Mouse (Mus musculus) gastrocnemius, adult 18-20 months (tissue): ENCODE measurements around the gene Hao1. TPM values are rescaled to one million over a fixed set of nuclear protein-coding genes. Genes with fewer than 3 reads are reported as not detected.

Experiments
- DNase-seq: peaks from one replicate; pipeline ENCODE4 v3.0.0; 2021; ENCODE audit warnings: low spot score
- total RNA-seq, 2 experiments: library from RNA; stranded (reverse); gene quantifications; 2 replicates each; pipeline ENCODE4 v1.2.3; 2021

Hao1 gene
- total RNA-seq, 2 experiments from 2014 or later, result not detected

- no peak for DNase-seq
These were observed 89.0 kb downstream of the Hao1 start for GRCm38 (mm10) chr2:134465132-134465531.

- DNase-seq, result no peak
These were observed 91.8 kb downstream of the Hao1 start for GRCm38 (mm10) chr2:134462321-134462720.

GRCm38 (mm10) chr2:134460831-134461230 is 93.3 kb downstream of the Hao1 start:
- DNase-seq, result peak; percentile 3

- no peak for DNase-seq
These were observed 98.1 kb downstream of the Hao1 start for GRCm38 (mm10) chr2:134456065-134456505.

DNA sequence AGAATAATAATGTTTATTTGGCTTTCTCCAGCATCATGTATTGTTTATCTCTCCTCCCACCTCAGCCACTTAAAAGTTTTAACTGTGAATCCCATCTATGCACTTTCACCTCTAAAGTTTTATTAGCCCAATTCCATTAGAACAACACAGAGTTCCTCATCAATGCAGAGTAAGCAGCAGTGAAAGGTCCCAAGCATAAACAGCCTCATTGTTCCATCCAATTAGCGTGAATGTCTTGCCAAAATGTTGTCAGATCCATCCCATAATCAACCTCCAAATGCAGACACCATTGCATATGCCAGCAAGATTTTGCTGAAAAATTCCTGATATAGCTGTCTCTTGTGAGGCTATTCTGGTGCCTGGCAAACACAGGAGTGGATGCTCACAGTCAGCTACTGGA is 101.4 kb downstream of the Hao1 start:
- DNase-seq, result no peak

- DNase-seq, result no peak
These were observed 103.2 kb downstream of the Hao1 start for GRCm38 (mm10) chr2:134450976-134451375.

Other genes with a start within 250 kb of the Hao1 start
- 10 to 100 TPM; 14.4 to 14.8 TPM for gene Tmx4, start 89.8 kb upstream of the Hao1 start, total RNA-seq
- gene Plcb1, start 231.7 kb upstream of the Hao1 start, total RNA-seq, result 1 to 10 TPM; 1.3 to 1.4 TPM